Mouse (Mus musculus) cortical plate, adult 2 months (tissue): ENCODE measurements around the gene Nfib. TPM values are rescaled to one million over a fixed set of nuclear protein-coding genes. Genes with fewer than 3 reads are reported as not detected.
A peak's percentile ranks its signal among the peaks of the same experiment; 100 is the strongest.

ENCODE experiments used
- H3K27ac ChIP-seq: fragments of 200-500 bp; 2 replicates; pipeline ENCODE4 v1.5.1; 2012; ENCODE audit warnings: low read length, control low read depth, inconsistent platforms; ENCODE audit not compliant: insufficient read depth
- H3K4me1 ChIP-seq: fragments of 200-500 bp; 2 replicates; pipeline ENCODE4 v1.6.1; 2011; ENCODE audit warnings: low read length; ENCODE audit not compliant: control insufficient read depth, insufficient read depth
- H3K4me3 ChIP-seq: fragments of 200-500 bp; 2 replicates; pipeline ENCODE4 v1.5.1; 2011; ENCODE audit warnings: mild to moderate bottlenecking, low read length, control low read depth; ENCODE audit not compliant: insufficient read depth
- CTCF ChIP-seq: fragments of 200-500 bp; IDR thresholded peaks from 2 replicates; pipeline ENCODE4 v1.5.1; 2011; ENCODE audit warnings: mild to moderate bottlenecking, control low read depth, low read length; ENCODE audit not compliant: insufficient read depth; ENCODE audit errors: extremely low read depth
- POLR2A ChIP-seq: fragments of 200-500 bp; IDR thresholded peaks from 2 replicates; pipeline ENCODE4 v1.6.1; 2011; ENCODE audit warnings: mild to moderate bottlenecking, low read length, control low read depth; ENCODE audit not compliant: insufficient read depth; ENCODE audit errors: extremely low read depth
- polyA plus RNA-seq: library from polyadenylated mRNA; depleted of rRNA; stranded (reverse); fragments of >200 nt; gene quantifications from 2 replicates; pipeline ENCODE4 v1.2.3, GENCODE M21; 2012

The Nfib gene
- polyA plus RNA-seq, 1 experiment: 31.8 TPM

DNA sequence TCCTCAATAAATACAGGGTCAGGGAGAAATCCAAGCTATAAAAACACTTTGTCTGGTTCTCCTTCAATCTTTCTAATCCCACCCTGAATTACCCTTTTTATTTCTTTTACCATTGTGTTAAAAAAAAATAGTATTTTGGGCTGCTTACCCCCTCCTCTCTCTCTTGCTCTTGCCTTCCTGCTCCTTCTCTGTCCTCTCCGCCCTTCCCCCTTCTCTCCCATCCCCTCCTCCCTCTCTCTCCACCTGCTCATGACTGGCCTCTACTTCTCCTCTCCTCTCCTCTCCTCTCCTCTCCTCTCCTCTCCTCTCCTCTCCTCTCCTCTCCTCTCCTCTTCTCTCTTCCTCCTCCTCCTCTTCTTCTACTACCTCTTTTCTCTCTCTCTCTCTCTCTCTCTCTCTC lies 187.4 kb downstream of the Nfib start:
- Histone ChIP-seq H3K4me1 (no peaks in the 10 kb centered on the region), H3K4me3 (no peak overlapping the region), H3K27ac (no peak overlapping the region)
- TF ChIP-seq CTCF (no peak), POLR2A (no peak)

DNA sequence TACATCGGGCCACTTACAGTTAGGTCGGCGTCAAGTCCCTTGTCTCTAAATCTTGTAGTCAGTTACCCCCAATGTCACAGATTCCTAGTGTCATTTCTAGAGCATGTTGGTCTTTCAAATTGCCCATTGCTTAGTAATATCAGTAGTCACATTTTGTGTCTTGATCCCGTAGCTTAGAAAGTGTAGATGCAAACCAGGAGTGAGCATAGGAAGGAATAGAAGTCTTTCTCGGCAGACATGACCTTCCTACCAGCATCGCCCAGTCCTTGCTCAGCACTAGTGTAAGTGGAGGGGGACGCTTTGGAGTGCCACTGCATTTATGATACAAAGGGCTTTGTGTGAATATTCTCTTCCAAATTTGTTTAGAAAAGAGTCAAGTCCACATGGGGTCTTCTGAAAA lies 188.2 kb downstream of the Nfib start:
- Histone ChIP-seq H3K27ac (no peak overlapping the region), H3K4me1 (no peaks in the 10 kb centered on the region), H3K4me3 (no peak overlapping the region)
- no peak for TF ChIP-seq POLR2A
- TF ChIP-seq CTCF: no peak

DNA sequence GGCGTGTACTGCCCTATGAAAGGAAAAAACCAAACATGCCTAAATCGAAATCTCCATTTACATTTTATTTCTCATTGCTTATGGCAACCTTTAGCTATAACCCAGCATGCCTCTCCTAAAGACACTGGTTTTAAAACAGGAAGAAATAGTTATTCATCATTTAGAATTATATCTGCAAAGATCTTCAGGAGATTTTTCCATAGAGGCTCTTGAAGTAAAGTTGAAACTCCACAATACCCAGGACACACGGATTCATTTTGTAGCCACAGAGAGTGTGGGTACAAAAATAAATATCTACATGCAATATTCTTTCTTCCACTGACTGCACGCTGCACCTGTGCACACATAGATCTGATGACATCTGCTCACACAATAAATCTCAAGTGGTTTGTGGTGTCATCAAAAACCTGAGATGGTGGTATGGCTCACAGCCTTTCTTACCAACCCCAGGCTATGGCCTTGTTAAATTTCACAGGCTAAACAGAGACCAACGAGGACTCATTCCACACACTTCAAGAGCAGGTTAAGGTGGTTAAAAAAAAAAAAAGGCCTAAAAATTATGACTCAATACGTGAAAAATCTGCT lies 189.2 kb downstream of the Nfib start:
- Histone ChIP-seq H3K27ac (no peak overlapping the region; the same call in 1 of the 2 replicates), H3K4me1 (no peaks in the 10 kb centered on the region), H3K4me3 (no peak overlapping the region)
- no peak for TF ChIP-seq CTCF
- no peak for TF ChIP-seq POLR2A

DNA sequence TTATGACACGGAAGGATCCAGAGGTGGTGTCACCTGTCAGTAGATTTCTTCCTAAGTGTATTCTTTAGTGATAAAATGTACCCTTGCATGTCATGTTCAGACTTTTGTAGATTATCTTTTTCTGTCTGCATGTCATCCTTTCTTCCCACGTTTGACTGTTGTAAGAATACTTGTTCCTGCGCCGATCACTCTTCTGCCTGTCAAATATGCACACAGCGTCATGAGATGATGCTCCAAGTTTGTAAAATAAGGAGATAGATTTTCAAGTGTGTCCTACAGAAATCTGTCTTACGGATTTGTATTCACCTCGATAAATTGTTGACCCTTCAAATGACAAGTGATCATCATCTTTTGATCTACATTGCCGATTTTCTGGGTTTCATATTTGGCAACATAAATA lies 190.6 kb downstream of the Nfib start:
- Histone ChIP-seq H3K4me3 (no peak overlapping the region), H3K27ac (no peak overlapping the region), H3K4me1 (no peaks in the 10 kb centered on the region)
- TF ChIP-seq POLR2A (no peak), CTCF (no peak)

DNA sequence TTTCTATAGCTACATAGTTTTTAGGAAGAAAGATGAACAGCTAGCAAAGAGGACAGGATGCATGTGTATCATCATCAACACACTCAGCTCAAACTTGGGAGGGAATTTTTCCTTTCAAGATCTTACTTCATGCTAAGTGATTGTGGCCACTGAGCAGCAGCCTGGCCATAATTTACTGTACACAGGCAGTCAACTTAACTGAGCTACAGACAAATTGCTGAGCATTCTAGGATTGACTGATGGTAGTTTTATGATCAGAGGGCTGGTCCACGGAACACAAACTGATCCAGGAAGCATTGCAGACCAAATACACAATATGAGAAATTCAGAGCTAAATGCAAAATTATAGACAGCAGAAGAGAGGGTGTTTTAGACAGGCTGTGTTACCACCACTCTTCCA lies 191.2 kb downstream of the Nfib start:
- H3K4me3 ChIP-seq: no peak overlapping the region
- TF ChIP-seq CTCF (no peak), POLR2A (no peak)
- H3K27ac ChIP-seq: no peak overlapping the region
- no peaks in the 10 kb centered on the region for H3K4me1 ChIP-seq

DNA sequence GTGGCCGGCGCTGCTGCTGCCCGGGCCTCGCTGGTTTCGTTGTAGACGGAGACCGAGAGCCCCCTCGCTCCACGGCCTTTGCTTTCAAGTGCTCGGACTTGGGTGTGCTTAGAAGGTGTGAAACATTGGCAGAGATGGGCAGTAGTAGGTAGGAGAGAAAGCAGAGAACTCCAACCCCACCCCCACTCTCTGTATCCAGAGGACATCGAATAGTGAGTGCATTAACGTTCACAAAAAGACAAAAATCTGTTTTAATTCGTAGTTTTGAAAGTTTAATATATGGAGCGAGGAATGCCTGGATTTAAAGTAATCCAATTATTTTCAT lies 192.2 kb downstream of the Nfib start:
- Histone ChIP-seq H3K27ac (0 out of 2 replicates have a peak overlapping the region, but pooled peaks have one; percentile 3), H3K4me3 (peak overlapping the region; percentile 77), H3K4me1 (no peaks in the 10 kb centered on the region)
- TF ChIP-seq POLR2A: no peak
- TF ChIP-seq CTCF: no peak

DNA sequence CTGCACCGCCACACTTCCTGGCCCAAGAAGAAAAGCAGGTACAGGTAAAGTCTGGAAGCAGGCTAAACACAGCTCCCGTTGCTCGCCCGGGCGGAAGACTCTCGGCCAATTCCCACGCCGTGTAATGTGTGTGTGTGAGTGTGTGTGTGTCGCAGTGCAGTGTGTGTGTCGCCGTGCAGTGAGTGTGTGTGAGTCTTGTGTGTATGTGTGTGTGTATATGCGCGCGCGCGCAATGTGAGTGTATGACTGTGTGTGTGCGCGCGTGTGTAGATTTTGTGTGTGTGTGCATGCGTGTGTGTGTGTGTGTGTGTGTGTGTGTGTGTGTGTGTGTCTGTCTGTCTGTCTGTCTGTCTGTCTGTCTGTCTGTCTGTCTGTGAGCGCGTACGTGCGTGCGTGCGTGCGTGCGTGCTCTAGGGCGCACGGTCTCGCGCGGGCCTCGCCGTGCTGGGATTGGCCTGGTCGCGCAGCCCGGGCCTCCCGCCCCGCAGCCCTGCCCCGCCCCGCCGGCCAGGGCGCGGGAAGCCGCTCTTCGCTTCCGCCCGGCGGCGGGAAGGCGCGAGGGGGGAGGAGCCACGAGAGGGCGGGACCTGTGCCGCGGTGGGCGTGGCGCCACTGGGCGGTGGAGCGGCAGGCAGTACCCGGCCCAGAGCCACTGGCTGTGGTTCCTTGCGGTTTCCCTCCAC lies 192.7 kb downstream of the Nfib start:
- TF ChIP-seq CTCF (no peak), POLR2A (peak; percentile 26; the same call in 1 of the 2 replicates)
- peak overlapping the region; percentile 77 for H3K4me3 ChIP-seq

DNA sequence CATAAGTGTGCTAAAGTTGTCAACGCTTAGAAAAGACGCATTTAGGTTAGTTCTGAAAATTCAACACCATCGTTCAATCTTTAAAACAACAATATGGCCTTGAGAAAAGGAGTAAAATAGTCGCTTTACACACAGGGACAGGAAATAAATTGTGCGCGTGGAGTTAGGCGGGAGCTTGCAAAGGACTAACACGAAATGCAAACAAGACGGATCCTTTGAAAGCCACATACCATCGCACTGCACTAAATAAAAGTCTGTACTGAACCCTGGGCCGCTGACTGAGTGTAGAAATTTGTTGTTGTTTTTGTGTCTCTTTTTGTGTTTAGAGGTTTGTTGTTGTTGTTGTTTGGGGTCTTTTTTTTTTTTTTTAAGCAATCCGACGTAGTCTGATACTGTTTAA lies 193.2 kb downstream of the Nfib start:
- Histone ChIP-seq H3K27ac (peak overlapping the region; percentile 86; the same call in 1 of the 2 replicates), H3K4me1 (no peaks in the 10 kb centered on the region), H3K4me3 (peak overlapping the region; percentile 77)
- TF ChIP-seq CTCF (no peak), POLR2A (no peak)

More for the DNA sequence above, 192.7 kb downstream of the Nfib start:
- peak overlapping the region; percentile 86 for H3K27ac ChIP-seq
- H3K4me1 ChIP-seq: no peaks in the 10 kb centered on the region

DNA sequence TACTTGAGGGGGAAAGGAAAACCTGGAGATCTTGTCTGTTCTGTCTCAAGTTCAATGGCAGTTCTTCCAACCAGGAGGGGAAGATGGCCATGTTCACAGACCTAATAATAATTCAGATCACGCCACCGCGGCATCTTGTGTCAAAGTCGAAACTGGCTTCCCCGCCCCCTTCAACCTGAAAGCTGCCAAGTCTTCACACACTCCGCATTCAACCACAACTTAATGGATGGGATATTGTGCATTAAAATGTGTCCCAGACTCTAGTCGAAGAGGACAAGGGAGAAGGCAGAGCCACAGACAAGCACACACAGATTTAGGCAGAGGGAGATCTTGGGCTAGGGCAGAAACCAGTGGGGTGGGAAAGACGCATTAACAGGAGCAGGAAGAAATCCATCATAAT lies 194.0 kb downstream of the Nfib start:
- Histone ChIP-seq H3K4me3 (peak overlapping the region; percentile 8), H3K27ac (0 out of 2 replicates have a peak overlapping the region, but pooled peaks have one; percentile 60), H3K4me1 (no peaks in the 10 kb centered on the region)
- TF ChIP-seq POLR2A (no peak), CTCF (no peak)

DNA sequence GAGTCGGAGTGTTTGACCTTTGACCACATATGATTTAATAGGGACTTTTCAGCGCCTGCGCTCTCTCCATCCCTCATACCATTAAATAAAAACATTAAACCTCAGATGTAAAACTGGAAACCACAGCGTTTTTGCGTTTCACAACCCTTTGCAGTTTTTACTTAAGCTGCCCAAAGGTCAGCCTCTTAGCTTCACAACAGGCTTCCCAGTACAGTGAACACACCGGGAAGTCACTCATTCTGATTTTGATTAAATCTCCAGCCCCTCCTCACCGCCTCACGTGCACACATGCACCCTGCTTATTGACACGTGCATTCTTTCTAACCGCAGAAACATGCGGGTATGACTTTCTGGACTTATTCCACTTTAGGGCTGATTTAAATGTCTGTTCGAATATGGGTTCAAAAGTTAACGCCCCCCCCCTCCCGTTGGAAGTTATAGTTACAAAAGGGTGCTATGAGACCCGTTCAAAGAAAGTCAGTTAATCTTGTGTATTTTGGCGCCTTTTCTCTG lies 194.5 kb downstream of the Nfib start:
- no peak for TF ChIP-seq CTCF
- no peak for TF ChIP-seq POLR2A
- H3K27ac ChIP-seq: peak overlapping the region; percentile 60
- peak overlapping the region; percentile 8; the same call in 1 of the 2 replicates for H3K4me3 ChIP-seq
- H3K4me1 ChIP-seq: no peaks in the 10 kb centered on the region
